Mouse (Mus musculus) kidney, embryonic 14.5 days (tissue): ENCODE results near the gene Babam2. TPM values are rescaled to one million over a fixed set of nuclear protein-coding genes. Genes with fewer than 3 reads are reported as not detected.
A peak's percentile ranks its signal among the peaks of the same experiment; 100 is the strongest.

Experiments
- ATAC-seq: fragments of 200-750 bp; cut with Nextera tagmentation; 2 replicates; pipeline ENCODE4 v1.8.0; 2017; ENCODE audit warnings: moderate number of reproducible peaks, mild to moderate bottlenecking, moderate TSS enrichment, moderate library complexity; ENCODE audit not compliant: low FRiP score, low TSS enrichment
- H3K27ac ChIP-seq: fragments of 300-500 bp; sonication (generic); 2 replicates; pipeline ENCODE4 v1.5.1; 2014; ENCODE audit warnings: low read depth, mild to moderate bottlenecking, low read length, moderate library complexity, mixed read lengths
- H3K27me3 ChIP-seq: fragments of 300-500 bp; sonication (generic); 2 replicates; pipeline ENCODE4 v1.6.1; 2014; ENCODE audit warnings: mild to moderate bottlenecking, low read length; ENCODE audit not compliant: control insufficient read depth, insufficient read depth
- H3K36me3 ChIP-seq: fragments of 300-500 bp; sonication (generic); 2 replicates; pipeline ENCODE4 v1.6.1; 2014; ENCODE audit warnings: low read length, mixed read lengths; ENCODE audit not compliant: control insufficient read depth, insufficient read depth
- H3K4me1 ChIP-seq: fragments of 300-500 bp; sonication (generic); 2 replicates; pipeline ENCODE4 v1.6.1; 2014; ENCODE audit warnings: low read length, mixed read lengths; ENCODE audit not compliant: control insufficient read depth, insufficient read depth
- H3K4me2 ChIP-seq: fragments of 300-500 bp; sonication (generic); replicated peaks from 2 replicates; pipeline ENCODE4 v1.6.1; 2014; ENCODE audit warnings: low read depth, mild to moderate bottlenecking, low read length
- H3K4me3 ChIP-seq: fragments of 300-500 bp; sonication (generic); 2 replicates; pipeline ENCODE4 v1.5.1; 2014; ENCODE audit warnings: mild to moderate bottlenecking, low read length
- H3K9ac ChIP-seq: fragments of 300-500 bp; sonication (generic); 2 replicates; pipeline ENCODE4 v1.6.1; 2014; ENCODE audit warnings: low read depth, mild to moderate bottlenecking, low read length, moderate library complexity
- H3K9me3 ChIP-seq: fragments of 300-500 bp; sonication (generic); 2 replicates; pipeline ENCODE4 v1.6.1; 2016; ENCODE audit warnings: low read length; ENCODE audit not compliant: control insufficient read depth
- WGBS: fragments of 180-500 bp; shearing (Covaris S2); extraction: QIAGEN DNeasy Blood & Tissue Kit; methylation state at CpG from one replicate; pipeline ENCODE4 v1.1.7; 2014; 5-methylcytosine and 5-hydroxymethylcytosine counted together
- polyA plus RNA-seq: library from polyadenylated mRNA; unstranded; fragments of >200 nt; fragmentation: Nextera tagmentation; extraction: Ambion mirVana; gene quantifications from 2 replicates; pipeline ENCODE4 v1.2.1, GENCODE M21; 2014

The Babam2 gene
- polyA plus RNA-seq, 1 experiment from 2014 or later, result 60.6 TPM

DNA sequence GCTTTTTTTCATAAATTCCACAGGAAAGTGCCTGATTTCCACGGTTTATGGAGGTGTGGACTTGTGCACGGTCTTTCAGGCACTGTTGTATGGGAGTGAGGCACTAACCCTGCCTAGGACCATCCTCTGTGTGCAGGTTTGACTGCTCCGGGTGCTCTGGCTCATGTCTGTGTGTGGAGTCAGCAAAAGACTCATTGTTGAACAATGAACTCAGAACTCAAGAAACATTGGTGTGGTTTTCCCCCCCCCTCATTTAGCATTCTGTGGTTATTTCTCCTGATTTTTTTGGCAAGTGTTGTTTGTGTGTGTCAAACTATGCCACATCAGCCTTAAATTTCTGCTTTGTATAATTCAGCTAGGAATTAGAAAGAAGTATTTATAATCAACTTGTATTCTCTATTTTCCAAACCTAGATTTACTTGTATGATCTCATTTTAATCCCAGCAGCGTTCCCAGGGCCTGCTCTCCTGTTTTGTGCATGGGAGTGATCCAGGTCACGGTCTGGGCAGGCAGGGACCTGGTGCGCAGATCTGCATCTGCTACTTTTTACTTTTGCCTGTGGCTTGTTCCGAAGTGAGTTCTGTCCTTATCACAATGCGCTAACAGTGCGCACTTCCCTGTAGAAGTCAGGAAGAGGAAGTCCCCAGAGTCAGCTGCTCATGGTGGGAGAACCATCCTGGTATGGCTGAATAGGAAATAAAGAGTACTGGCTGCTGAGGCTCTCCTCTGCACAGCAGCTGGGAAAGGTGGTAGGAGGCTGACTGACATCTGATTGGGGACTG is 61.0 kb downstream of the Babam2 start:
- no peak overlapping the region for H3K27ac ChIP-seq
- H3K9ac ChIP-seq, result no peak overlapping the region
- H3K27me3 ChIP-seq, result no peaks in the 10 kb centered on the region
- ATAC-seq, result no peak
- no peaks in the 10 kb centered on the region for H3K36me3 ChIP-seq
- no peaks in the 10 kb centered on the region for H3K4me1 ChIP-seq
- WGBS, result 91% methylated on average over 9 of the region's 9 CpGs
- H3K4me2 ChIP-seq, result no peak overlapping the region
- no peak overlapping the region for H3K4me3 ChIP-seq
- no peaks in the 10 kb centered on the region for H3K9me3 ChIP-seq

DNA sequence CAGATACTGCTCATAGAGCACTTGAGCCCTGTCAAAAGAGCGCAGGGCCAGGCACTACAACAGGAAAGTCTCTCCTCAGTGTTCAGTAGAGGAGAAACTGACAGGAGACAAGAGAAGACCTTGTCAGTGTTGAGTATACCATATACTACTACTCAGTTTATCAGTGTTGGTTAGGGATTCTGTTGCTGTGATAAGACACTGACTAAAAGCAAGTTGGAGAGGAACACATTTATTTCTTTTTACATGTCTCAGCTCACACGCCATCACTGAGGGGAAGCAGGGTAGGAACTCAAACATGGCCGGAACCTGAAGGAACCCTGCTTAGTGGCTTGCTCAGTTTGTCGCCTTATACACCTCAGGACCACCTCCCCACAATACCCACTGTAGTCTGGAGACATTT is 64.4 kb downstream of the Babam2 start:
- ATAC-seq, result no peak
- Histone ChIP-seq H3K27me3 (no peaks in the 10 kb centered on the region), H3K27ac (no peak overlapping the region), H3K4me1 (no peaks in the 10 kb centered on the region), H3K9ac (no peak overlapping the region), H3K9me3 (no peaks in the 10 kb centered on the region), H3K4me2 (no peak overlapping the region), H3K4me3 (no peak overlapping the region), H3K36me3 (no peaks in the 10 kb centered on the region)
- WGBS, result 97% methylated on average over 4 of the region's 4 CpGs

- 79% methylated on average over 1 of the region's 1 CpGs for WGBS
- Histone ChIP-seq H3K9me3 (no peaks in the 10 kb centered on the region), H3K27ac (no peak overlapping the region), H3K4me3 (no peak overlapping the region), H3K4me1 (no peaks in the 10 kb centered on the region), H3K4me2 (no peak overlapping the region), H3K9ac (no peak overlapping the region), H3K36me3 (no peaks in the 10 kb centered on the region), H3K27me3 (no peaks in the 10 kb centered on the region)
- ATAC-seq, result no peak
These were observed 65.3 kb downstream of the Babam2 start for GRCm38 (mm10) chr5:31762773-31763172.

GRCm38 (mm10) chr5:31765824-31766223 is 68.3 kb downstream of the Babam2 start:
- H3K36me3 ChIP-seq, result no peaks in the 10 kb centered on the region
- no peaks in the 10 kb centered on the region for H3K27me3 ChIP-seq
- no peak overlapping the region for H3K27ac ChIP-seq
- H3K9me3 ChIP-seq, result no peaks in the 10 kb centered on the region
- H3K9ac ChIP-seq, result no peak overlapping the region
- H3K4me2 ChIP-seq, result no peak overlapping the region
- WGBS, result 93% methylated on average over 2 of the region's 2 CpGs
- no peak for ATAC-seq
- H3K4me3 ChIP-seq, result no peak overlapping the region
- H3K4me1 ChIP-seq, result no peaks in the 10 kb centered on the region

- peak overlapping the region; percentile 21; the same call in 1 of the 2 replicates for H3K27ac ChIP-seq
- no peaks in the 10 kb centered on the region for H3K36me3 ChIP-seq
- no peaks in the 10 kb centered on the region for H3K27me3 ChIP-seq
- no peaks in the 10 kb centered on the region for H3K9me3 ChIP-seq
- 66% methylated on average over 4 of the region's 4 CpGs for WGBS
- H3K9ac ChIP-seq, result no peak overlapping the region
- no peak overlapping the region for H3K4me3 ChIP-seq
- no peak for ATAC-seq
- H3K4me1 ChIP-seq, result no peaks in the 10 kb centered on the region
- H3K4me2 ChIP-seq, result no peak overlapping the region
These were observed 69.5 kb downstream of the Babam2 start for GRCm38 (mm10) chr5:31766841-31767542.

GRCm38 (mm10) chr5:31771486-31771885 is 74.0 kb downstream of the Babam2 start:
- Histone ChIP-seq H3K4me3 (no peak overlapping the region), H3K36me3 (no peaks in the 10 kb centered on the region), H3K9ac (no peak overlapping the region), H3K9me3 (no peaks in the 10 kb centered on the region), H3K27me3 (no peaks in the 10 kb centered on the region), H3K4me1 (no peaks in the 10 kb centered on the region), H3K4me2 (no peak overlapping the region), H3K27ac (no peak overlapping the region)
- 90% methylated on average over 5 of the region's 5 CpGs for WGBS
- no peak for ATAC-seq

- no peaks in the 10 kb centered on the region for H3K9me3 ChIP-seq
- H3K4me3 ChIP-seq, result no peak overlapping the region
- no peaks in the 10 kb centered on the region for H3K27me3 ChIP-seq
- no peaks in the 10 kb centered on the region for H3K4me1 ChIP-seq
- no peak overlapping the region for H3K4me2 ChIP-seq
- H3K9ac ChIP-seq, result no peak overlapping the region
- 91% methylated on average over 4 of the region's 4 CpGs for WGBS
- H3K36me3 ChIP-seq, result no peaks in the 10 kb centered on the region
- no peak for ATAC-seq
- no peak overlapping the region for H3K27ac ChIP-seq
These were observed 74.4 kb downstream of the Babam2 start for GRCm38 (mm10) chr5:31771921-31772320.

GRCm38 (mm10) chr5:31774976-31775375 is 77.5 kb downstream of the Babam2 start:
- no peak for ATAC-seq
- Histone ChIP-seq H3K4me1 (no peaks in the 10 kb centered on the region), H3K36me3 (no peaks in the 10 kb centered on the region), H3K9me3 (no peaks in the 10 kb centered on the region), H3K4me3 (no peak overlapping the region), H3K27ac (no peak overlapping the region), H3K9ac (no peak overlapping the region), H3K4me2 (no peak overlapping the region), H3K27me3 (no peaks in the 10 kb centered on the region)
- 93% methylated on average over 6 of the region's 6 CpGs for WGBS

GRCm38 (mm10) chr5:31781624-31782023 is 84.1 kb downstream of the Babam2 start:
- ATAC-seq, result no peak
- WGBS, result 90% methylated on average over 5 of the region's 5 CpGs
- H3K9ac ChIP-seq, result no peak overlapping the region

More at GRCm38 (mm10) chr5:31781624-31782023, 84.1 kb downstream of the Babam2 start:
- no peak overlapping the region for H3K27ac ChIP-seq
- H3K27me3 ChIP-seq, result no peaks in the 10 kb centered on the region
- H3K4me3 ChIP-seq, result no peak overlapping the region
- no peaks in the 10 kb centered on the region for H3K9me3 ChIP-seq
- H3K4me1 ChIP-seq, result no peaks in the 10 kb centered on the region
- H3K4me2 ChIP-seq, result no peak overlapping the region
- H3K36me3 ChIP-seq, result no peaks in the 10 kb centered on the region
